Mouse (Mus musculus) retina, postnatal 1 day (tissue): Measurements from ENCODE around the gene Washc4.
"Not testable (repeated sequence)": the region's sequence is repeated elsewhere in the genome, so short reads cannot be mapped to it uniquely, and the experiment has no call there.

Source experiments
- DNase-seq: peaks from one replicate; pipeline ENCODE4 v3.0.0-alpha.2; 2012

Washc4 gene

DNA sequence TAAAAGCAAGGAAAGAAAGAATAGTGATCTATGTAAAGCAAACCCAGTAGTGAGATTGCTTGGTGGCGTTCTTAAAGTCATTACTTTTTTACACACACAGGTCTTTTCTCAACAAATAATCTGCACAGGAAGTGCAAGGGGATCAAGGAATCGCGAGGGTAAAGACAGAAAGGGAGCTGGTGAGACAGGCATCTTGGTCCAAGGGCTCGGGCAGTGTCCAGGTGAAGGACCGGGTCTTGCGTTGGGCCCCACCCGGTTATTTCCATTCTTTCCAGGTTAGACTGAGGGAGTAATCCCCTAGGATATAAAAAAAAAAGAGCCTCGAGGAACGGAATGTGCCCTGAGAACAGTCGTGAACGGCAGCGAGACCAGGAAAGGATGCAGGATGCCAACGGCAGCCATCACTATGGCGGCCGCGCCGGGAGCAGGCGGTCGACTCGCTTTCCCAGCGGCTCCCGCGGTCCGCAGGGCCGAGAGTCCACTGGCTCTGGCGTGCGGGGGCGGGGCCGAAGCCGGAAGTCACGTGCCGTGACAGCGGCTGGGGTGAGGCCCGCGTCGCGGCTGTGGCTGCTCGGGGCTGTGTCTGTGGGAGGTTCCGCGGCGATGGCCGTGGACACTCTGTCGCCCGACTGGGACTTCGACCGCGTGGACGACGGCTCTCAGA, at the start of gene Washc4:
Gene Washc4, plus strand, starts transcription at position 314 of the 664 bp plus-strand sequence.
- peak; percentile 96 for DNase-seq

DNA sequence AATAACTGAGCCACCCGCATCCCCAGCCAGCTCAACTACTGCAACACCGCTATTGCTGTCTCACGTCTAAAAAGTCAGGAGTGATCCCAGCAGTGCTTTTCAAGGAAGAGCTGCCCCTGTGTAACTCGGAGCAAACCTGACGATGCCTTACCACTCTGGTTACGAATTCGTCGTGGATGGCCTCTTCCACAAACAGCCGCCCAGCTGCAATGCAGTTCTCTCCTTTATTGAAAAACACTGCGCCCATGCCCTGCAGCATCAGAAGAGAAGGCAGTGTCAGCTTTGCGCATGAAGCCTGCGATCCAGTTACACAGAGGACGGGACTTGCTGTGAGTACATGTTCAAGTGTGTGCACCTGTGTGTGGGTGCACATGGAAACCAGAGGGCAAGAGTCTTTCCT, 46.2 kb upstream of the Washc4 start:
- DNase-seq: no peak

DNA sequence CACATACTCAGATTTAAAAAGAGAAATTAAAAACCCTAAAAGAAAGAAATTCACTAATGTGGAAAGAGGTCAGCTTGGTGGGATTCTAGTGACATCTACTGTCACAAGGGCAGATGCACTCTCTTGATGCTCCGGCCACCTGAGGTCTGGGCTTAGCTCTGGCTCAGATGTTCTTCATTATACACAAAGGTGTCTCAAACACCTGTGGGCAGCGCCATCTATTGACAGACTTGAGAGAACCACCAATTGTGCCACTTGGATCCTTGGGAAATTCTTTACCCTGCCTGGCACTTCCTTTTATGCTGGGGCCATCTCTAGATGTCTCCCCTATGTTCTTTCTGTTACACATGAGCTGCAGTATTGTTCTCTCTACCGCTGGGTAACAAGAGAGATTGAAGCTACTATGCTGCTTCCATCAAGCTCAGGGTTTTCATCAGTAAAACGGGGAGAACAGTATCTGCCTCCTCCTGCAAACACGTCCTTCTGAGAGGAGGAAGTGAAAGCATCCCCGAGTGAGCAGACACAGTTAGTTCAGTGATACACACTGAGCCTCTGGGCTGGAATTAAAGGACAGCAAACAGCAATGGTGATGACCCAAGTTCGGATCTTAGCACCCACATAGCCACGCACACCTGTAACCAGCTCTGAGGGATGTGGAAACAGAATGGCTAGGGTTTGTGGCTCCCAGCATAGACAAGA, 34.4 kb upstream of the Washc4 start:
- peak; percentile 17 for DNase-seq

DNA sequence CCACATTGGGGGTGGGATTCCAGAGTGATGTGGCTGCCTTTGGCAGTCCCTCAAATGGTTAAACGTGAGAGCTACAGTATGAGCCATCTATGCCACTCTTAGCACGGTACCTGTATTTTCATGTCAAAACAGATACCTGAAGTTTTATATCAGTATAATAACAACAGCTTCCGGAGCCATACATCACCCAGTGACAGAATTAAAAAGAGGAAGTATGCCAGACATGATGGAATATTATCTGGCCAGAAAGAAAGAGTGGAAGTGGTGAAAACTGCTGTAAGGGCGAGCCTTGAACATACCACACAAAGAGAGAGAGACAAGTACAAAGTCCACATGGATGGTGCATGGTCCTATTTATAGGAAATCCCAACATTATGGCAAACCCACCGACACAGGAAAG, 32.2 kb upstream of the Washc4 start:
- no peak for DNase-seq

DNA sequence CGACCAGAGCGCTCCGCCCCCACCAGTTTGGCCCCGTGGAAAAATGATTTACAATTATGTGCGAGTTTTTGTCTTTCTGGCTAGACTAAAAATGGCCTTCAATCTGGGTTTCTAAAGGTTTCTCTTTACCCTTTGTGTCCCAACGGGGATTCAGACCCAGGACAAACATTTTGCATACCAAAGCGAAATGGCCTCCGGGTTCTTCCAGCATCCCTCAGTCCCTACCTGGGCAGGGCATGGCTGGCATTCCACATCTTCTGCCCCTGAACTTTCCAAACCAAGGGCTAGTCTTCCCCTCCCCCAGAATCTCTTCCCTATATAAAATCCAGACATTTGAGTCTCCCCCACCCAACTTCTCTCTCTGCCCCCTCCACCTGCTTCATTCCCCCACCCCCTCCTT, 29.8 kb upstream of the Washc4 start:
- no peak for DNase-seq

DNA sequence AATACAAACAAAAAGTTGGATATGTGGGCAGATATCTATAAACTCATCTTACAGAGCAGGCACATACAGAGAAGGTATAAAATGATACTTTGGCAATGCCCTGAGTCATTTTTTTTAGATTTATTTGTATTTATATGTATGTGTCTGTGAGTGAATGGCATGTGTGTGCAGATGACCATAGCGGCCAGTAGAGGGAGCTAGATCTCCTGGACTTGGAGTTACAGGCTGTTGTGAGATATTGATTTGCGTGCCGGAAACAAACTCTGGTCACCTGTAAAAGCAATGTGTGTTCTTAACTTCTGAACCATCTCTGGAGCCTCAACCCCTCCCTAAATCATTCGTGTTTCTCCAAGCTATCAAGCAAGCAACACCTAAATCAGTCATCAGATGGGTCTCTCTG, 22.6 kb upstream of the Washc4 start:
- no peak for DNase-seq

DNA sequence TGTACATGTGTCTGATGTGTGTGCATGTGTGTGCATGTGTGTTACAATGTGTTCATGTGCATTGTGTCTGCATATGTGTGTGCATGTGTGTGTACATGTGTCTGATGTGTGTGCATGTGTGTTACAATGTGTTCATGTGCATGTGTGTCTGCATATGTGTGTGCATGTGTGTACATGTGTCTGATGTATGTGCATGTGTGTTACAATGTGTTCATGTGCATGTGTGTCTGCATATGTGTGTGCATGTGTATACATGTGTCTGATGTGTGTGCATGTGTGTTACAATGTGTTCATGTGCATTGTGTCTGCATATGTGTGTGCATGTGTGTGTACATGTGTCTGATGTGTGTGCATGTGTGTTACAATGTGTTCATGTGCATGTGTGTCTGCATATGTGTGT, 19.3 kb upstream of the Washc4 start:
- DNase-seq: not testable (repeated sequence)

DNA sequence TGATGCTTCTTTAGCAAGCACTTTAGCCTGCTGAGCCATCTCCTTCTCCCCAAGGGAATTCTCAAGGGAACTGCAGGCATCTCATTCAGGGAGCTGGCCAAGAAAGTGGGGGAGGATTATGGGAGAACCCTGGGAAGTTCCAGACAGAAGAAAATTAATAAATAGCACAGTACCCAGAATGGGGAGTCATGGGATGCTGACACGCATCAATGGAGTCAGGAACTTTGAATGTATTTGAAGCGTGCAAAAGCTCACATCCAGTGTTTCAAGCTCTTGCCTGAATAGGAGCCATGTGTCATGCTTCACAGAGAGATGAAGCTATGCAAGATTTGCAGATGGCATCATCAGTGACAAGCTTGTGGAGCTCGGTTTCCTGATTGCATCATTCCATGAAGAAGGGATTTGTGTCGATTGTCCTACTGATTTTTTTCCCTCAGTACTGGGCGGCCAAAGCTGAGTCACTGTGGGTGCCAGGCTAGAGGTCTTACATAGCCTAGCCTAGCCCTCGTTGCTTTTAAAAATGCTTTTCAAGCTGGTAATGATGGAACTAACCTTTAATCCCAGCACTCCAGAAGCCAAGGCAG, 13.1 kb upstream of the Washc4 start:
- DNase-seq: no peak

DNA sequence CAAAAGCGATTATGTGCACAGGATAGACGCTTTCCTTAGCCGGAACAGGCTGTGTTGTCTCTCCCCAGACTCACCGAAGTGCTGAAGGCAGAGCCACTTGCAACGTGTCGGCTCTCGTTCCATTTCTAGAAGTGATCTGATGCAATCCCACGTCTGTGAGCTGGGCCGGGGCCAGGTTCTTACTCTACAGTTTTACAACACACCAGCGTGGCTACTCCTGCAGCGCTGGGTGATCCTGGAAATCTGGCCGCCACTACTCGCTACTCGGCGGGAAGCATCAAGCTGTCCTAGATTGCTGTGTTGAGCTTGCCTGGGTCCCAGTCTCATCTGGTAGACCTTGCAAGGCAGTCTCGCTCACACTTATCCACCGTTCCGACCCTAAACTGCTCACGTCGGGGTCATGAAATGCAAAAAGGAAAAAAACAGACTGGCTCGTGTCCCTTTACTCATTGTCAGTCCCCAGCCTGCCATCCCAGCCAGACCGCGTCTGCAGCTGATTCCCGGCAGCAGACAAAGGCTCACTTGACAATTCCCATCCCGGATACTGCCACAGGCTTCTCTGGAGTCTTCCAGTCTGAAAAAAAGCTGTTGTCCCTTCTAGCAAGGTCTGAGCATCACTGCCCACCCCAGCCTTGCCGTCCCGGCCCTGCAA, 10.2 kb upstream of the Washc4 start:
- DNase-seq: peak; percentile 57

DNA sequence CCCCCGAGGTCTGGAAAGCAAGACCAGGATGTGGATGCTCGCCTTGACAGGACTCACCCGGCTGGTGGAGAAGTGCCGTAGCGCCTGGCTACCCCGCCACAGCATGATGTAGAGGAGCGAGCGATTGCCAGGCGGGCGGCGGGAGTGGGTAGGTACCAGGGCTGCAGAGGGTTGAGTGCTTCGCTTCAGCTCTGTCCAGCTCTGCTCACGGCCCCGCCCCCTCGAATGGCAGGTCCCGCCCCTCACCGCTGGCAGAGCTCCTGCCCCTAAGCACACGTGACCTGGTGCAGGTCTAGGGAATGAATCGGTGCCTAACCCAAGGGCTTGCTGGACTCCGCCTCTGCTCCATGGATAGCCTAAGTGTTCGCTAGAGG, 9.7 kb upstream of the Washc4 start, which contains the start of gene Aldh1l2:
Gene Aldh1l2, minus strand, starts transcription at position 231 of the 374 bp plus-strand sequence.
- DNase-seq: peak; percentile 90

DNA sequence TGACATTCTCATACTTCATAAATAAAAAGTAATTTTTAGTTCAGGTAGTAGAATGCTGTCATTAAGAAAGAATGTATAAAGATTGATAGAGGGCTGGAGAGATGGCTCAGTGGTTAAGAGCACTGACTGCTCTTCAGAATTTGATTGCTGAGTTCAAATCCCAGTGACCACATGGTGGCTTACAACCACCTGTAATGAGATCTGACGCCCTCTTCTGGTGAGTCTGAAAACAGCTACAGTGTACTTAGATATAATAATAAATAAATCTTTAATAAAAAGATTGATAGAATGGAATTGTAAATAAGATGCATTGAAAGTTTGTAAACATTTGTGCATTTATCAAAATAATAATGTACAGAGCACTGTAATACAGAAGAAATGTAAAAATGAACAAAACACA, 7.1 kb upstream of the Washc4 start:
- no peak for DNase-seq

DNA sequence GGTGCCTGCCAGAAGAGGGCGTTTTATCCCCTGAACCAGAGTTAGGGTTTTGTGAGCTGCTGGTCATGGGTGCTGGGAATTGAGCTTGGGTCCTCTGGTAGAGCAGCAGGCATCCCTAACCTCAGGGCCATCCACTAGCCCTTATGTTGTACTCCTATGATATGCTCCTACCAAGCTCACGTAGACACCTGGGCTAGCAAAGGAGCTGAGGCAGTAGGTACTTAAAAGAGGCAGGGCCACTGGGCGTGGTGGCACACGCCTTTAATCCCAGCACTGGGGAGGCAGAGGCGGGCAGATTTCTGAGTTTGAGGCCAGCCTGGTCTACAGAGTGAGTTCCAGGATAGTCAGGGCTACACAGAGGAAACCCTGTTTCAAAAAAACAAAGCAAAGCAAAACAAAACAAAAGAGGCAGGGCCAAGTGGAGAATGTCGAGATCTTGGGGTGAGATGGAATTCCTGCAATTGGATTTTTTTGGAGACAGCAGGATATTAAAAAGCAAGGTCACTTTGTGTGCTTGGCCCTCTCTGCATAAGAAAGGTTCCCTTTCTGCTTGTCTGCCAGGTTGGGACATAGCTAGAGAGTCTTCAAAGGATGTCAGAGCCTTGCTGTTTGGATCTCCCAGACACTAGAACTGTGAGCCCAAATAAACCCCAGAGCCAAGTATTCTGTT, 4.1 kb upstream of the Washc4 start:
- DNase-seq: no peak

DNA sequence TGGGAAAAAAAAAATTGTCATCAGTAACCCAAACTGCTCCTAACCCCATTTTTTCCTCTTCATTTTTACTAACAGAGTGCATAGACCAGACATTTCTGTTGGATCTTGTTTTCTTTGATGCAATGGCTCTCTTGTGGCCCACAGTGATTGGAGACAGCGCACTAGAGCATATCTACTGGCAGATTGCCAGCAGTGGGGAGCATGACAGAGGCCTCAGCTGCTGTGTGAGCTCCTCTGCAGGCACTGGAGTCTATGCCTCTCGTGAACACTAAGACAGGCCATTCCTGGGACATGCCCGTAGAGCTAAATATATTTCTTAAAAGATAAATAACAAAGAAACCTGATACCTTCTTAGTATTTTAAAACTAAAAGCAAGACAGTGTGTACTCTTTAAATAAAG, 3.5 kb upstream of the Washc4 start:
- peak; percentile 54 for DNase-seq

DNA sequence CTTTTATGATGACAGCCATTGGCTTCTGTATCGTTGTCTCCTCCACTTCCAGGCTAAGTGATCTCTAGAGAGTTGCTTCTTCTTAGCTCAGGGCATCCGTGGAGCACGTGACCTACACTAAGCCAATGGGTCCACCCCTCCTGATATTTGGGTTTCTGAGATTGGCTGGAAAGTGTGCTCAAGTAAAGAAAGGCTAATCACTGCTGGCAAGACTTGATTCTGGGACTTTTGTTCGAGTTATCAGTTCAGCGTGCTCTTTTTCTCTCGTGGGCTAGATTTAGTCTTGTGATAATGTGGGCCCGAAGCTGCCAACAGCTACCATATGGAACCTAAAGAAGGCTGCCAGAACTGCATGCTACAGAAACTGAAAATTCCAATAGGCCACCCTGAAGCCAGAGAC, 1.3 kb upstream of the Washc4 start:
- no peak for DNase-seq

DNA sequence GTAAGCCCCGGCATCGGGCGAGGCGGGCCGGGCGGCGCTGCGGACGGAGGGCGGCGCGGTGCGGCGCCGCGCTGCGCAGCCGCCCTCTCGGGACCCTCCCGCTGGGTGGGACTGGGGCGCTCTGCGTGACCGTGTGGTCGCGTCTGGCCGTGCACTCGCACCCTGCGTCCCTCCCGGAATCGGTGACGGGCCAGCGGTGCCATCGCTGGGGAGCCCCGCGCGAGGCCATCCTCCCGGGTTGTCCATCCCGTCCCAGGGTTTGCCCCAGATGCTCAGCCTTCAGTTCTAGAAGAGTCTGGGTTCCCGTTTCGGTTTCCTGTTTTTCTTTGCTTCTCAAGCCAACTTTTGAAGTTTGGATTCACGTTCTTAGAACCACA, 539 bp downstream of the Washc4 start:
- DNase-seq: no peak

DNA sequence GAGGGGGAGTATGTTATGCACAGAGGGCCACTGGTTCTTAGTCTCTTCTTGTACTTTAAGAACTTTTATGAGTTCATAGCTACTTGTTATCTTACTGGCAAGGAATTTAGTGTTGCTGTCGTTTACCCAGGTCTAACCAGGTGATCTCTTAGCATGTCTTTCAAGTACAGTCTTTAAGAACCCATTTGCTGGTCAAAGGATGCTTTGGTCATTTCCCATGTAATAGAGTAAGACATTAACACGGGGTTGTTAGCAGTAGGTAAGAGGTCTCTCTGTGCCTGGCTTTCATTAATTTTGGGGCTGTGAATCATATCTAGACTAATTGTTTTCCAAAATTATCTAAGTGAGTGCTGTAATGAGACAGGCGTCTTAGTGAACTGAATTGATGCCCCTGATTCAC, 1.8 kb downstream of the Washc4 start:
- DNase-seq: no peak

DNA sequence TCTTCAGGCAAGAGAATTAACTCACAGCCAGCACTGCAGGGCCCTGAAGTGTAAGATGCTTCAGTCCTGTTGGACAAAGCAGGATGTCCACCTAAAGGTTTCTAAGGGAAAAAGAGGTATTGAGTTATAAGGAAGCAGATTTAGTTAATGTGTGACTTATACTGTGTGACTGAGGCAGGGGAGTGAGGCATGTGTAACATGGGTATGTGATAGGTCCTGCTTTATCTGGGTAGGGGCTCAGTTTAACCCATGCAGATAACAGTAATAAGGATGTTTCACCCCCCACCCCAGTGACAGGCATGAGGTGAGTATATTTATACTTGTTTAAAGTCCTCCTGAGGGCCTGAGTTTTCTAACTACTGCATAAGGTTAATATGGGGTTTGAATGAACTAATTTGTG, 19.5 kb downstream of the Washc4 start:
- no peak for DNase-seq

DNA sequence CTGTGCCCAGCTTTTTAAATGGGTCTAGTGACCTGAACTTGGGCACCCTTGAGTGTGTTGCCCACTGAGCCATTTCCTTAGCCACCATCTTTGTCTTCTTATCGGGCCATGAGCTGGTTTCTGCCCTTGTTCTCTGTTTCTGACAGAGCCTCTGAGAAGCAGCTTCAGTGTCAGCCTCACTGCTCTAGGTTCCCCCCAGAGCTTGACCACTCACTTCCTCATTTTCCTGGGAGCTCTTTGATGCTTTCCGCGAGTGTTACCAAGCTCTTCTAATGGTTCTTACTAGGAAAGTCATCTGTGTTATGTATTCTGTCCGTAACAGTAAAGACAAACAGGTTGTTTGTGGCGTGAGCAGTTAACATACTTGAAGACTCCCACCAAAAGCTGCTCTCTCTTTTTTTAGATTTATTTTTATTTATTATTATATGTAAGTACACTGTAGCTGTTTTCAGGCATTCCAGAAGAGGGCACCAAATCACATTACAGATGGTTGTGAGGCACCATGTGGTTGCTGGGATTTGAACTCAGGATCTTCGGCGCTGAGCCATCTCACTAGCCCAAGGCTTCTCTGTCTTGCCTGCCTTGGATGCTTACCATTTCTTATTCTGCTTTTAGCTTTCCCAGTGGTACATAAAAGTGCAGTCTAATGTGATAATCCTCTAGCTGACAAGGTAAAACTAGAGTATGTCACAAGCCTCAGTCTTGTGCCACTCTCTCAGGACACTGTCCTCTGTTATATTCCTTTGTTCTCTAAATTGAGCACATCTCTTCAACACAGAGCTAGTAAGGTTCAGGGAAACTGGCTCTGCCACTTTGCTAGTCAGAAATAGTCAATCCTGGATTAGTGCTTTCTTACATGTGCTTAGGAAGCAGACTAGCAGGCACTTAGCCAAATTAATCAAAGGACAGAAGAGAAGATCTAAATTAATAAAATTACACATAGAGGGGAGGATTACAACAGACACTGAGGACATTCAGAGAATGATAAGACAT, 22.2 kb downstream of the Washc4 start:
- peak; percentile 8 for DNase-seq

DNA sequence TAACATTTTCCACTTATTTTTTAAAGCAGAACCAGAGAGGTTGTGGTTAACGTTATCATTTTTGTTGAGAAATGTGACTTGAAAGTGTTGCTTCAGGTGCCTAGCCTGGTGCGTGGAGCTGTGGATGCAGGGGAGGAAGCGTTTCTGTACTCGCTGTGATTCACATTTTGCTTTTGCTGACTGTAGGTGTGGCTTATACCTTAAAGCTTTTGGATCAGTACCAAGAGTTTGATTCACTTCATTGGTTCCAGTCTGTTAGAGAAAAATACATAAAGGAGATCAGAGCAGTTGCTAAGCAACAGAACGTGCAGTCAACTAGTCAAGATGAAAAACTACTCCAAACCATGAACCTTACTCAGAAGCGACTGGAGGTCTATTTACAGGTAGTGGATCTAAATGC, 47.2 kb downstream of the Washc4 start:
- DNase-seq: no peak

DNA sequence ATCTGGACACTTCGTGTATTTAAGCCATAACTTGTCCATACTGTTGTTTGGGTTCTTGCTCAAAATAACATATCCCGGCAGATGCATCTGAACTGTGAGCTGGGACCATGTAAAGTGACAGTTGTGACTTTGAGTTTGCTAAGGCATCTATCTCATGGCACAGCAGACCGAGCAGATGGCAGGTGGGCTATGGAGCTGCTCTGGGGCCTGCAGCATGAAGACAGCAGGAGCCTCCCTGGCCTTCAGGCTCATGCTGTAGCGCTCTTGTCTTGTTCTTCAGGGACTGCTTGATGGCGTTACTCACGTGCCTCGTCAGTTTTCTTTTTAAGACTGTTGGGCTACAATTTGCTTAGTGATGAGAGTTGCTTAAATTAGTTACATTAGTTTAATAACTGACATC, 49.1 kb downstream of the Washc4 start:
- DNase-seq: no peak

DNA sequence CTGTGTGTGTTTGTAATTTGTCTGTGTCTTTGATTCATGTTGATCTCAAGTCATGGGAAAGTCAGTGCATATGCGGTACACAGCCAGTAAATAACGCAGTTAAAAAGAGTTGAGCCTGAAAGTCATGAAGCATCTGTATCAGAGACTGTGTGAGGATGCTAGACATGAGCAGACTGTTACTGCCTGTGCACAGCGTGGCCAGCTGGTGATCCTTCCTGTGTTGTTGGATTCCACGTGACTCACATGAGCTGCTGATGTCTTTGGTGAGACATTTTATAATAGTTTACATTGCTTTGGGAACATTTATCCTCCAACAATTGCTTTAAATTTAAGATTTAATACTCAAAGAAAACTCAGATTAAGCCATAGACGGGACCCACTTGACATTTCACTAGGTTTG, 51.0 kb downstream of the Washc4 start:
- DNase-seq: no peak

DNA sequence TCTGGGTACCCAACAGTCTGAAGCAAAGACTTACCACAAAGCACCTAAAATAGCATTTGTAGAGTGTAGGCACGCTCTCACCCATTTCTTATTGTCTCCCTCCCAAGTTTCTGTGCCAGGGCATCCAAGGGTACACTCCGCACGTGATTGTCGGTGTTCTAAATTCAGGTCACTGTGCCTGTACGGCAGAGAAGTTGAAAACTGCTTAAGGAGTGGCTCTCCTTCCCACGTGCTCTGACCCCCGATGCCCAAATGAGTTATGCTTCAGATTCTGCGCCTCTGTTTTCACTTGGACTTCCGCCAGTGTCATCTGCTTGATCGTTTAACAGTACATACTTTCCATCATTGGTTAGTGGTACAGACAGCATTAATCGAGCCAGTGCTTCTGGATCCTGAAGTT, 57.1 kb downstream of the Washc4 start:
- DNase-seq: no peak
